Mouse (Mus musculus) limb, embryonic 12.5 days (tissue): Measurements from ENCODE around the gene Mgp. TPM values are rescaled to one million over a fixed set of nuclear protein-coding genes. Genes with fewer than 3 reads are reported as not detected.

ENCODE experiments used
- ATAC-seq: fragments of 200-750 bp; cut with Nextera tagmentation; 2 replicates; pipeline ENCODE4 v1.8.0; 2017; ENCODE audit warnings: low read depth, moderate TSS enrichment; ENCODE audit not compliant: insufficient number of reproducible peaks, insufficient read depth, low FRiP score, low TSS enrichment
- H3K27ac ChIP-seq: fragments of 300-500 bp; sonication (generic); 2 replicates; pipeline ENCODE4 v1.5.1; 2016; ENCODE audit warnings: mild to moderate bottlenecking, moderate library complexity
- H3K27me3 ChIP-seq: fragments of 300-500 bp; sonication (generic); 2 replicates; pipeline ENCODE4 v1.6.1; 2016; ENCODE audit warnings: mild to moderate bottlenecking, moderate library complexity
- H3K36me3 ChIP-seq: fragments of 300-500 bp; sonication (generic); 2 replicates; pipeline ENCODE4 v1.6.1; 2016; ENCODE audit warnings: mild to moderate bottlenecking, moderate library complexity
- H3K4me1 ChIP-seq: fragments of 300-500 bp; sonication (generic); replicated peaks from 2 replicates; pipeline ENCODE4 v1.6.1; 2016
- H3K4me2 ChIP-seq: fragments of 300-500 bp; sonication (generic); 2 replicates; pipeline ENCODE4 v1.6.1; 2016; ENCODE audit warnings: mild to moderate bottlenecking, moderate library complexity
- H3K4me3 ChIP-seq: fragments of 300-500 bp; sonication (generic); replicated peaks from 2 replicates; pipeline ENCODE4 v1.5.1; 2016; ENCODE audit warnings: mild to moderate bottlenecking
- H3K9ac ChIP-seq: fragments of 300-500 bp; sonication (generic); replicated peaks from 2 replicates; pipeline ENCODE4 v1.6.1; 2016; ENCODE audit warnings: mild to moderate bottlenecking, moderate library complexity
- H3K9me3 ChIP-seq: fragments of 300-500 bp; sonication (generic); 2 replicates; pipeline ENCODE4 v1.6.1; 2016; ENCODE audit warnings: mild to moderate bottlenecking, moderate library complexity
- WGBS: fragments of 180-500 bp; shearing (Covaris S2); methylation state at CpG from one replicate; pipeline ENCODE4 v1.1.7; 2016; 5-methylcytosine and 5-hydroxymethylcytosine counted together
- polyA plus RNA-seq: library from polyadenylated mRNA; unstranded; fragments of >200 nt; fragmentation: Nextera tagmentation; extraction: Ambion mirVana; gene quantifications from 2 replicates; pipeline ENCODE4 v1.2.1, GENCODE M21; 2016

Gene Mgp
- polyA plus RNA-seq, 1 experiment from 2014 or later = 28.7 TPM

DNA sequence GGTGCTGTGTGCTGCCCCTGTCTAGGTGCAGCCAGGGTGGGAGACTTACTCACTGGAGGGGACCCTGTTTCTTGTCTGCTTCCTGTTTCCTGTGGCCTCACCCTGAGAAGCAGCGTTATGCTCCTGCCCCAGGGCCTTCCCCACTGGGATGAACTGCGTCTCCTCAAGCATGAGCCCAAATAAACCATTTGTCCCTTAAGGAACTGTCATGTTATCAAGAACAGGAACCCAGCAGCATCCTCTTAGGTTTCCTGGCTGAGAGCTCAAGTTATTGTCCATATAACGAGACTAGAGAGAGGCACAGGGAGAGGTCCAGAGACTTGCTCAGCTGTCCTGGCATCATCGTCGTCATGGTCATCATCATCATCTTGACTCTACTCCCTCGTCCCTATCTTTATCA lies 25.4 kb downstream of the Mgp start:
- H3K36me3 ChIP-seq = no peaks in the 10 kb centered on the region
- H3K4me3 ChIP-seq = no peak overlapping the region
- H3K27me3 ChIP-seq = no peaks in the 10 kb centered on the region
- no peak overlapping the region for H3K4me2 ChIP-seq
- no peak overlapping the region for H3K27ac ChIP-seq
- no peaks in the 10 kb centered on the region for H3K9me3 ChIP-seq
- no peak overlapping the region for H3K9ac ChIP-seq
- ATAC-seq = no peak
- 76% methylated on average over 6 of the region's 6 CpGs for WGBS
- H3K4me1 ChIP-seq = peaks cover 12% of the 10 kb centered on the region

DNA sequence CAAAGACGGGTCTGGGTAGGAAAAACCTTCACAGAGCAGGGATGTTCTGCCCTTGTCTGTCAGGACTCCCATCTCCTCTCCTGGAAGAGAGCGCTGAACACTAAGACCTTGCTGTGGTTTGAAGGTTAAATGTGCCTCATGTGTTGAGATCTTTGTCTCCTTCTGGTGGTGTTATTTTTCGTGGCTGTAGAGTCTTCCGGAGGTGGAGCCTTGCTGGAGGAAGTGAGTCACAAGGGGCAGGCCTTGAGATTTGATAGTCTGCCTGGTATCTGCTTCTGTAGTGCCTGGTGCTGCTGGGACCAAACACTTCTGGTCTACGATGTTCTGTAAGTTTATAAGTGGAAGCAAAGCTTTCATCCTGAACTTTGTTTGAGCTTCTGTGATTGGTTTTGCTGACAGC lies 26.7 kb downstream of the Mgp start:
- Histone ChIP-seq H3K4me3 (no peak overlapping the region), H3K4me1 (peaks cover 9% of the 10 kb centered on the region), H3K4me2 (no peak overlapping the region), H3K9ac (no peak overlapping the region), H3K36me3 (no peaks in the 10 kb centered on the region), H3K9me3 (no peaks in the 10 kb centered on the region), H3K27ac (no peak overlapping the region), H3K27me3 (no peaks in the 10 kb centered on the region)
- 87% methylated on average over 5 of the region's 5 CpGs for WGBS
- ATAC-seq = no peak

DNA sequence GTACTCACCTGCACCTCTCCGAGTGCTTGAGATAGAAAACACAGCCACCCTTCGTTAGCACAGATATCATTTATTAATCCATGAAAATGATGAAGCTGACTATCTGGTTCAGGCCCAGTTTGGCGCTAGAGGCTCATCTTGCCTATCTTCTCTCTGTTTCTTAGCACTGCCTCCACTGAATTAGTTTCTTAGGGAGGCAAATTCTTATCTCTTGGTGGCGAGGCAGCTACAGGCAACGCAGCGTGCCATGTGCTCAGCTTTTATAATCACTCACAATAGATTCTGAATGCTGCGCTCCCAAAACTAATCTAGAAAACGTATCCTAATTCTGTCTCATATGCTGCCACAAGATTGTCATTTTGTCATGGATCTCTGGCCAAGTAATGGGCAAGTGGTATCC lies 27.2 kb downstream of the Mgp start:
- H3K4me1 ChIP-seq = peaks cover 9% of the 10 kb centered on the region
- no peaks in the 10 kb centered on the region for H3K27me3 ChIP-seq
- no peak overlapping the region for H3K4me3 ChIP-seq
- H3K36me3 ChIP-seq = no peaks in the 10 kb centered on the region
- H3K9me3 ChIP-seq = no peaks in the 10 kb centered on the region
- ATAC-seq = no peak
- H3K9ac ChIP-seq = no peak overlapping the region
- no peak overlapping the region for H3K27ac ChIP-seq
- WGBS = 92% methylated on average over 8 of the region's 8 CpGs
- H3K4me2 ChIP-seq = no peak overlapping the region

DNA sequence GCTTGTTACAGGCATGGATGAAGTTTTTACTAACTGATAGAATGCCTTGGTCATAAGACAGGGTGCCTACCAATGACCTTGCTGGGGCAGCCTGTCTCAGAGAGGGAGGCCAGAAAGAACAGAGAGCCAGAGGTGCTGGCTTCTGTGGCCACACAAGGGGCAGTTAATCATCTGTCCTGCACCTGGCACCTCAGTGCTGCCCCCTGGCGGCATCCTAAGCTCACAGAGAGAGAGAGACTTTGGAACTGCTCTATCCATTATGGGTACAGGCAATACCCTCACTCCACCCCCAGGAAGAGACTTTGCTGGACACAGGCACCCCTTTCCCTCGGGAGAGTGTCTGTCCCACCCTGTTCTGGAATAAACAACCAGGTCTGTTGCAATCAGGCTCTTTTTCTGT lies 27.8 kb downstream of the Mgp start:
- no peak overlapping the region for H3K27ac ChIP-seq
- no peak overlapping the region for H3K9ac ChIP-seq
- H3K4me3 ChIP-seq = no peak overlapping the region
- H3K36me3 ChIP-seq = no peaks in the 10 kb centered on the region
- no peaks in the 10 kb centered on the region for H3K9me3 ChIP-seq
- ATAC-seq = no peak
- peaks cover 7% of the 10 kb centered on the region for H3K4me1 ChIP-seq
- 30% methylated on average over 2 of the region's 2 CpGs for WGBS
- no peaks in the 10 kb centered on the region for H3K27me3 ChIP-seq
- H3K4me2 ChIP-seq = no peak overlapping the region

- no peaks in the 10 kb centered on the region for H3K36me3 ChIP-seq
- H3K4me1 ChIP-seq = peaks cover 2% of the 10 kb centered on the region
- H3K9ac ChIP-seq = no peak overlapping the region
- H3K27ac ChIP-seq = no peak overlapping the region
- ATAC-seq = no peak
- H3K27me3 ChIP-seq = no peaks in the 10 kb centered on the region
- no peak overlapping the region for H3K4me3 ChIP-seq
- WGBS = 95% methylated on average over 3 of the region's 3 CpGs
- H3K9me3 ChIP-seq = no peaks in the 10 kb centered on the region
- no peak overlapping the region for H3K4me2 ChIP-seq
These were observed 28.4 kb downstream of the Mgp start for GRCm38 (mm10) chr6:136847267-136847666.

GRCm38 (mm10) chr6:136845706-136846480 lies 29.7 kb downstream of the Mgp start:
- Histone ChIP-seq H3K9ac (no peak overlapping the region), H3K27me3 (no peaks in the 10 kb centered on the region), H3K9me3 (no peaks in the 10 kb centered on the region), H3K4me2 (no peak overlapping the region), H3K27ac (no peak overlapping the region), H3K36me3 (no peaks in the 10 kb centered on the region), H3K4me3 (no peak overlapping the region), H3K4me1 (no peaks in the 10 kb centered on the region)
- WGBS = 79% methylated on average over 5 of the region's 5 CpGs
- ATAC-seq = no peak

DNA sequence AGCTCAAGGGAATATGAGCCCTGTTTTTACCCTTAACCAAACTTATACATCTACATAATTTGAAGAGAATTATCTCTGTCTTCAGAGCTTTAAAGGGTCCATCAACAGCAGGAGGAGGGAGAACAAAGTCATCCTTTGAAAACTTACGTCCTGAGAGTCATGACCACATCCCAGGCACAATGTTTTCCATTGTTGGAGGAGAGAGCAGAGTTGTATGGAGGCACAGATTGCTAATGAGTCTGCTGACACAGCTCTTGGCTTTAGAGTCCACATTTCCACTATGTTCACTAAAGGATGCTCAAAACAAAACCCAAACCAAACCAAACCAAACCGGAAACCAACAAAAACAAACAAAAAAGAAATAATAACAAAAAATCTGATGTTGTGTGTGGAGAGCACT lies 30.7 kb downstream of the Mgp start:
- no peak overlapping the region for H3K4me2 ChIP-seq
- no peaks in the 10 kb centered on the region for H3K27me3 ChIP-seq

GRCm38 (mm10) chr6:136837323-136837722 lies 38.3 kb downstream of the Mgp start:
- no peak overlapping the region for H3K27ac ChIP-seq
- H3K9ac ChIP-seq = no peak overlapping the region
- no peaks in the 10 kb centered on the region for H3K9me3 ChIP-seq
- peaks cover 5% of the 10 kb centered on the region; the same call in 1 of the 2 replicates for H3K27me3 ChIP-seq
- H3K36me3 ChIP-seq = no peaks in the 10 kb centered on the region
- H3K4me2 ChIP-seq = no peak overlapping the region
- no peak for ATAC-seq
- H3K4me3 ChIP-seq = no peak overlapping the region
- H3K4me1 ChIP-seq = no peaks in the 10 kb centered on the region
- WGBS = 83% methylated on average over 3 of the region's 3 CpGs

More for the DNA sequence above, 30.7 kb downstream of the Mgp start:
- Histone ChIP-seq H3K4me1 (no peaks in the 10 kb centered on the region), H3K9me3 (no peaks in the 10 kb centered on the region), H3K4me3 (no peak overlapping the region), H3K27ac (no peak overlapping the region), H3K9ac (no peak overlapping the region), H3K36me3 (no peaks in the 10 kb centered on the region)
- WGBS = 83% methylated on average over 2 of the region's 2 CpGs
- no peak for ATAC-seq

GRCm38 (mm10) chr6:136835352-136835751 lies 40.3 kb downstream of the Mgp start, which contains the start of gene Smco3:
Smco3 (minus strand) TSS chr6:136835452.
- no peaks in the 10 kb centered on the region for H3K9me3 ChIP-seq
- H3K36me3 ChIP-seq = no peaks in the 10 kb centered on the region
- no peak within 1 kb of the TSS for H3K4me2 ChIP-seq
- no peak within 1 kb of the TSS for H3K4me3 ChIP-seq
- WGBS = 56% methylated on average over 4 of the region's 4 CpGs
- no peak for ATAC-seq
- H3K27ac ChIP-seq = no peak within 1 kb of the TSS
- H3K4me1 ChIP-seq = no peaks in the 10 kb centered on the region
- H3K27me3 ChIP-seq = peaks cover 5% of the 10 kb centered on the region; the same call in 1 of the 2 replicates
- no peak within 1 kb of the TSS for H3K9ac ChIP-seq

DNA sequence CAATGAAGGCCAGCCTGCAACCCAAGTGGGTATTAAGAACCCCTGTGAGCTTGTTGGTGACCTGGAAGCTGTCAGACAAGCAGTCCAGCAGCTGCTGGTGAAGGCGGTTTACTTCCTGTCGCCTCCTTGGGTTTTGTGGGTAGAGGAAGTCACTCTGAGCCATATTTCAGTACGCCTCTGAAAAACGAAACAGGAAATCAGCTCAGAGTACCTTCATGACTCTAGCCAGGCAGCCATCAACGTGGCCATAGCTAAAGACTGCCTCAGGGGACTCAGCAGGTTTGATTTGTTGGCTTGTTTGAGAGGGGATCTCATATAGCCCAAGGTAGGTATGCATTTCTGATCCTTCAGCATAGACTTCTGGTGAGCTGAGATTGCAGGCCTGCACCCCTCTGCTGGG lies 43.9 kb downstream of the Mgp start:
- no peak for ATAC-seq
- Histone ChIP-seq H3K27ac (no peak overlapping the region), H3K9ac (no peak overlapping the region), H3K36me3 (no peaks in the 10 kb centered on the region), H3K27me3 (peaks cover 3% of the 10 kb centered on the region; the same call in 1 of the 2 replicates), H3K9me3 (no peaks in the 10 kb centered on the region), H3K4me2 (no peak overlapping the region), H3K4me3 (no peak overlapping the region), H3K4me1 (no peaks in the 10 kb centered on the region; the same call in 1 of the 2 replicates)
- 71% methylated on average over 5 of the region's 5 CpGs for WGBS

DNA sequence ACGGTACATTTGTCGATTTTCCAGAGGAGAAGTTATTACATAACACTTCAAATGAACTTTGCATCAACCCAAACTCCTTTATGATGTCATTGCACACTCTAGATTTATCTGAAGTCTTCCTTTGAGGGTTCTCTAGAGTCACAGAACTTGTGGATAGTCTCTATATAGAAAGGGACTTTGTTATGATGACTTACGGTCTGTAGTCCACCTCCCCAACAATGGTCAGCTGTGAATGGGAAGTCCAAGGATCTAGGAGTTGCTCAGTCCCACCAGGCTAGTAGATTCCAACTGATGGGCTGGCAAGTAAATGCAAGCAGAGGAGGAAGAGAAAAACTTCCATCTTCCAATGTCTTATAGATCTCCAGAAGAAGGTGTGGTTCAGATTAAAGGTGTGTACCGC lies 46.9 kb downstream of the Mgp start:
- peak overlapping the region; percentile 56; the same call in 1 of the 2 replicates for H3K9ac ChIP-seq
- H3K27me3 ChIP-seq = no peaks in the 10 kb centered on the region
- ATAC-seq = no peak
- H3K4me3 ChIP-seq = peak overlapping the region; percentile 99
- no peaks in the 10 kb centered on the region for H3K9me3 ChIP-seq
- peaks cover 20% of the 10 kb centered on the region for H3K36me3 ChIP-seq
- 38% methylated on average over 4 of the region's 4 CpGs for WGBS
- peaks cover 3% of the 10 kb centered on the region; the same call in 1 of the 2 replicates for H3K4me1 ChIP-seq
- H3K27ac ChIP-seq = peak overlapping the region; percentile 79
- H3K4me2 ChIP-seq = peak overlapping the region; percentile 59
